Mouse (Mus musculus): ENCODE measurements at regions not wholly inside any gene's neighbourhood (a gene's known extent, or its start where the extent isn't known, plus 50 kb on each side); places are given as distances from the start of the nearest gene placed in this dataset.

GRCm38 (mm10) chr17:77016871-77017270 is 1183.2 kb upstream of the Crim1 start:
- DNase-seq (ENCODE audit: low read depth, low spot score): peak; percentile 28

- no peak for DNase-seq (ENCODE audit: low read depth, low spot score)
Observed at GRCm38 (mm10) chr17:77029108-77029691, 1170.8 kb upstream of the Crim1 start.

- no peak for DNase-seq (ENCODE audit: low read depth, low spot score)
Observed at GRCm38 (mm10) chr17:77034285-77034684, 1165.8 kb upstream of the Crim1 start.

All from brain, adult 2 months (tissue).